Mouse (Mus musculus): ENCODE data around the gene Dnmt3l. TPM values are rescaled to one million over a fixed set of nuclear protein-coding genes. Genes with fewer than 3 reads are reported as not detected.

Gene Dnmt3l
- polyA plus RNA-seq, 1 experiment = 6.7 TPM

DNA sequence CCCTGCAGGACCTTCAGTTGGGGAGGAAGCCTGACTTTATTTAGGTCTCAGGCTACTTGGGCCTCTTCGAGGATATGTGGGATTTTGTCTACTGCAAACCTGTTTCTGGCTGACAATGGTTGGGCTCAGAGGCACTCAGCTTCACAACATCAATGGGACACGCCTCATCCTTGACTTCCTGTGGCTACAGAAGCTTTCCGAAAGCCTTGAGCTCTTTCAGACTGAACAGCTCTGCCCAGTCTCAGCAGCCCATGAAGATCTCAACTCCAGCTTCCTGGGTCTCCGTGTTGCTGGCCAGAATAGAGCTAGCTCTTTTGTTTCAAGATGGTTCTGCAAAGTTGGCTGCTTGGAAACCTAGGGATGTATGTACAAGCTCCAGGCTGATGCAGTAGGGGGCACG is 36.5 kb downstream of the Dnmt3l start:
- H3K4me3 ChIP-seq (replicated peaks; ENCODE audit: control insufficient read depth, low read depth, low read length) = no peak overlapping the region
- WGBS = 57% methylated on average over 5 of the region's 5 CpGs
- H3K27ac ChIP-seq (ENCODE audit: control insufficient read depth, insufficient read depth, low read depth, low read length, poor library complexity) = no peak overlapping the region
- TF ChIP-seq POLR2A (IDR thresholded peaks at IDR 0.05; ENCODE audit: borderline replicate concordance, control insufficient read depth, low read depth, low read length) = no peak
- TF ChIP-seq CTCF (IDR thresholded peaks at IDR 0.05; ENCODE audit: control insufficient read depth, insufficient read depth, low read length) = no peak
- H3K4me1 ChIP-seq (ENCODE audit: control insufficient read depth, insufficient read depth, low read length) = no peaks in the 10 kb centered on the region

DNA sequence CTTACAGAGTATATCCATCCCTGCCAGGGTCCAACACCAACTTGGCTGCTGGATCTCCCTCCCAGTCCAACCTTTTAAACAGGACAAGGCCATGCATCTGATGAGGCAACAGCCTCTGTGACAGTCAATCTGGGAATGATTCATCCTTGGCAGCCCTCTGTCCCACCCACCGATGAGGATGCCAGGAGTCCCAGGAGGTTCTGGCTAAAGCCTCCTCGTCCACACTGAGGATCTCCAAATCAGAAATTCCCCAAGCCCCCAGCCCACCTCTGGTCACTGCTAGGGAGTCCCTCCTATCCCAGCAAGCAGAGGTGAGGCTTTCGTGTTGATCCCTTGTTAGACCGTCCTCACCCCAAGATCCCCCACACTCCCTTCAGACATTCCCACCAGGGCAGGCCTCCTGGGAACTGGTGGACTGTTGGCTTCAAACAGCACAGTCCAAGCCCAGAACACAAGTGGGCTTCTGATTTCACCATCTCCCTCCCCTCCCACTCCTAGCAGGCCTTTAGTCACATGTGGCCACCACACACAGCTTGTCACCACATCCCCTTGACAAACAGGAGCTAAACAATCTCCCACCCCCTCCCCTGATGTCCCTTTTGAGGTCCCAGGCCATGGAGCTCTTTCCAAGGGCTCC is 38.3 kb downstream of the Dnmt3l start:
- TF ChIP-seq POLR2A (IDR thresholded peaks at IDR 0.05; ENCODE audit: borderline replicate concordance, control insufficient read depth, low read depth, low read length) (no peak), CTCF (IDR thresholded peaks at IDR 0.05; ENCODE audit: control insufficient read depth, insufficient read depth, low read length) (no peak)
- WGBS = 74% methylated on average over 4 of the region's 4 CpGs
- H3K27ac ChIP-seq (ENCODE audit: control insufficient read depth, insufficient read depth, low read depth, low read length, poor library complexity) = no peak overlapping the region

GRCm38 (mm10) chr10:78084073-78084472 is 42.3 kb downstream of the Dnmt3l start:
- 38% methylated on average over 1 of the region's 1 CpGs for WGBS
- TF ChIP-seq CTCF (IDR thresholded peaks at IDR 0.05; ENCODE audit: control insufficient read depth, insufficient read depth, low read length) (no peak), POLR2A (IDR thresholded peaks at IDR 0.05; ENCODE audit: borderline replicate concordance, control insufficient read depth, low read depth, low read length) (no peak)

More for the DNA sequence above, 38.3 kb downstream of the Dnmt3l start:
- Histone ChIP-seq H3K4me3 (replicated peaks; ENCODE audit: control insufficient read depth, low read depth, low read length) (no peak overlapping the region), H3K4me1 (ENCODE audit: control insufficient read depth, insufficient read depth, low read length) (no peaks in the 10 kb centered on the region)

GRCm38 (mm10) chr10:78085711-78086110 is 44.0 kb downstream of the Dnmt3l start:
- Histone ChIP-seq H3K4me1 (ENCODE audit: control insufficient read depth, insufficient read depth, low read length) (peaks cover 3% of the 10 kb centered on the region), H3K4me3 (replicated peaks; ENCODE audit: control insufficient read depth, low read depth, low read length) (no peak overlapping the region), H3K27ac (ENCODE audit: control insufficient read depth, insufficient read depth, low read depth, low read length, poor library complexity) (no peak overlapping the region)
- TF ChIP-seq CTCF (IDR thresholded peaks at IDR 0.05; ENCODE audit: control insufficient read depth, insufficient read depth, low read length) (no peak), POLR2A (IDR thresholded peaks at IDR 0.05; ENCODE audit: borderline replicate concordance, control insufficient read depth, low read depth, low read length) (no peak)
- 62% methylated on average over 6 of the region's 6 CpGs for WGBS

More at GRCm38 (mm10) chr10:78084073-78084472, 42.3 kb downstream of the Dnmt3l start:
- H3K4me3 ChIP-seq (replicated peaks; ENCODE audit: control insufficient read depth, low read depth, low read length) = no peak overlapping the region
- H3K27ac ChIP-seq (ENCODE audit: control insufficient read depth, insufficient read depth, low read depth, low read length, poor library complexity) = no peak overlapping the region
- peaks cover 3% of the 10 kb centered on the region for H3K4me1 ChIP-seq (ENCODE audit: control insufficient read depth, insufficient read depth, low read length)

GRCm38 (mm10) chr10:78086444-78087061 is 44.8 kb downstream of the Dnmt3l start:
- whole genome bisulfite sequencing = 6% methylated on average over 10 of the region's 10 CpGs
- TF ChIP-seq POLR2A (IDR thresholded peaks at IDR 0.05; ENCODE audit: borderline replicate concordance, control insufficient read depth, low read depth, low read length) (no peak), CTCF (IDR thresholded peaks at IDR 0.05; ENCODE audit: control insufficient read depth, insufficient read depth, low read length) (no peak)
- peak overlapping the region; percentile 46 for H3K4me3 ChIP-seq (replicated peaks; ENCODE audit: control insufficient read depth, low read depth, low read length)
- peaks cover 3% of the 10 kb centered on the region for H3K4me1 ChIP-seq (ENCODE audit: control insufficient read depth, insufficient read depth, low read length)
- peak overlapping the region; percentile 82 for H3K27ac ChIP-seq (ENCODE audit: control insufficient read depth, insufficient read depth, low read depth, low read length, poor library complexity)

DNA sequence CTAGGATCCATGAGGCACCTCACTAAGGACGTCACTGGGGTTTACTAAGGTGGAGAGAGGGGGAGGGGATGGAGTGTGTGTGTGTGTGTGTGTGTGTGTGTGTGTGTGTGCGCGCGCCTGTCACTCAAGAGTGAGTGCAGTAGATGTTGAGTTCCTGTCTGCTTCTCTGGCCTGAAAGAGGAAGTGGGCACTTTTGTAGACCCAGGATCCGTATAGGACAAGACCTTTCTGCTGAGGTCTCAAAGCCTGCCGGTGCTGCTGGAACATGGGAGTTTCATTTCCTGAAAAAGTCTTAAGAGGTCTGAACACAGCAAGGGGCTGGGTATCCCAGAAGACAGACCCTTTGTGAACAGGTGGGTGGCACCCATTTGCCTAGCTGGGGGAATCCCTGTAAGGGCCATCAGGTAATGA is 45.4 kb downstream of the Dnmt3l start:
- peaks cover 3% of the 10 kb centered on the region for H3K4me1 ChIP-seq (ENCODE audit: control insufficient read depth, insufficient read depth, low read length)
- TF ChIP-seq CTCF (IDR thresholded peaks at IDR 0.05; ENCODE audit: control insufficient read depth, insufficient read depth, low read length) (no peak), POLR2A (IDR thresholded peaks at IDR 0.05; ENCODE audit: borderline replicate concordance, control insufficient read depth, low read depth, low read length) (no peak)
- WGBS = 3% methylated on average over 6 of the region's 6 CpGs
- H3K27ac ChIP-seq (ENCODE audit: control insufficient read depth, insufficient read depth, low read depth, low read length, poor library complexity) = peak overlapping the region; percentile 59
- H3K4me3 ChIP-seq (replicated peaks; ENCODE audit: control insufficient read depth, low read depth, low read length) = peak overlapping the region; percentile 46

GRCm38 (mm10) chr10:78090246-78090645 is 48.5 kb downstream of the Dnmt3l start:
- no peak overlapping the region for H3K4me3 ChIP-seq (replicated peaks; ENCODE audit: control insufficient read depth, low read depth, low read length)
- 20% methylated on average over 6 of the region's 6 CpGs for WGBS

GRCm38 (mm10) chr10:78090706-78091491 is 49.2 kb downstream of the Dnmt3l start:
- H3K27ac ChIP-seq (ENCODE audit: control insufficient read depth, insufficient read depth, low read depth, low read length, poor library complexity) = no peak overlapping the region
- no peak overlapping the region for H3K4me3 ChIP-seq (replicated peaks; ENCODE audit: control insufficient read depth, low read depth, low read length)
- WGBS = 65% methylated on average over 4 of the region's 4 CpGs
- H3K4me1 ChIP-seq (ENCODE audit: control insufficient read depth, insufficient read depth, low read length) = peaks cover 2% of the 10 kb centered on the region
- TF ChIP-seq CTCF (IDR thresholded peaks at IDR 0.05; ENCODE audit: control insufficient read depth, insufficient read depth, low read length) = no peak
- TF ChIP-seq POLR2A (IDR thresholded peaks at IDR 0.05; ENCODE audit: borderline replicate concordance, control insufficient read depth, low read depth, low read length) = no peak

More at GRCm38 (mm10) chr10:78090246-78090645, 48.5 kb downstream of the Dnmt3l start:
- Histone ChIP-seq H3K27ac (ENCODE audit: control insufficient read depth, insufficient read depth, low read depth, low read length, poor library complexity) (no peak overlapping the region), H3K4me1 (ENCODE audit: control insufficient read depth, insufficient read depth, low read length) (peaks cover 3% of the 10 kb centered on the region)
- no peak for TF ChIP-seq CTCF (IDR thresholded peaks at IDR 0.05; ENCODE audit: control insufficient read depth, insufficient read depth, low read length)
- no peak for TF ChIP-seq POLR2A (IDR thresholded peaks at IDR 0.05; ENCODE audit: borderline replicate concordance, control insufficient read depth, low read depth, low read length)
